Mouse (Mus musculus) heart, adult 2 months (tissue): ENCODE results near the gene Gm49388.

Experiments
- CTCF ChIP-seq: fragments of 200-600 bp; IDR thresholded peaks from 2 replicates; pipeline ENCODE4 v1.8.1; 2022; ENCODE audit warnings: antibody characterized with exemption, mild to moderate bottlenecking, moderate library complexity
- EP300 ChIP-seq: fragments of 200-500 bp; IDR thresholded peaks from 2 replicates; pipeline ENCODE4 v1.6.1; 2011; ENCODE audit warnings: low read depth, low read length, control low read depth; ENCODE audit not compliant: insufficient read depth
- POLR2A ChIP-seq: fragments of 200-500 bp; IDR thresholded peaks from 2 replicates; pipeline ENCODE4 v1.6.1; 2011; ENCODE audit warnings: mild to moderate bottlenecking, low read depth, low read length, control low read depth; ENCODE audit not compliant: insufficient read depth

- TF ChIP-seq POLR2A: no peak
- TF ChIP-seq CTCF: no peak
- no peak for TF ChIP-seq EP300
Measured at GRCm38 (mm10) chr7:127751619-127752018, 33.8 kb upstream of the Gm49388 start.
